Mouse (Mus musculus) induced T-regulatory cell, adult 2 months (primary cell): ENCODE data around the gene Plekha6.

Experiments used
- DNase-seq: peaks from one replicate; pipeline ENCODE4 v3.0.0-alpha.2; 2012; ENCODE audit warnings: low read depth

The Plekha6 gene

DNA sequence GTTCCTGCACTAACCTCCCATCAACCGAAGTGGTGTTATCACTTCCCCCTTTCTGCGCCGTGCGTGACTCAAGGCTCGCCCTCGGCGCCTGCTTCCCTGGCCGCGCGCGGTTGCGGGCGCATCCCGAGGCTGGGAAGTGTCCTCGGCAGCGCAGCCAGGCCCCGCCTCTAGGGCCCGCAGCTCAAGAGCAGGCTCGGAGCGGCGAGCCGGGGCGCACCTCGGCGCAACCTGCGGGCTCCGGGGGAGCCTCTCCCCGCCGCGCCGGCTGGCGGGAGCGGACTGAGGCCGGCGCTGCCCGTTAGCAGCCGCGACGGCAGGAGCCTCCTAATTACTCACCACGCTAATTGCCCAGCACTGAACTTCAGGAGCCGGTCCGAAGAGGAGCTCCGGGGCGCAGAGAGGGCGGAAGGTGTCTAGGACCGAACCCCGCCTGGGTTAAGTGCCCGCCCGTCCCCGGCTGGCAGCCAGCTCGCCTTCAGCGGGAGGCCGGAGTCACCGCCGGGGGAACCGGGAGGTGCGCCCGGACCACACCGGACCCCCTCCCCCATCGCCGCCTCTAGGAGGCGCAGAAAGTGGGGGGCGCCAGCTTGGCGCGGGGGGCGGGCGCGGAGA, at the start of gene Plekha6:
Gene Plekha6 (plus strand): TSS at position 391 of the 612 bp plus-strand sequence.
- DNase-seq = peak; percentile 40

DNA sequence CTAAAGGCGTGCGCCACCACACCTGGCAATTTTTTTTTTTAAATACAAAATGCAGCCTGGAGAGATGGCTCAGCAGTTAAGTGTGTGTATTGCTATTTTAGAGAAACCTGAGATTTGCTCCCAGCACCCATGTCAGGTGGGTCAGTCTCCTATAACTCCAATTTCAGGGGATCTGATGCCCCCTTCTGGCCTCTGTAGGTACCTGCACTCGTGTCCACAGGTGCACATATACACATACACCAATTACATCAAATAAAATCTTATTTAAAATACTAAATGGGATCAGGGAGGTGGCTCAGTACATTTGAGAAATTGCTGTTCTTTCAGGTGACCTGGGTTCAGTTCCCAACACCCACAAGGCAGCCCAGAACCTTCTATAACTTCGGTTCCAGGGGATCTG, 47.9 kb upstream of the Plekha6 start:
- no peak for DNase-seq

DNA sequence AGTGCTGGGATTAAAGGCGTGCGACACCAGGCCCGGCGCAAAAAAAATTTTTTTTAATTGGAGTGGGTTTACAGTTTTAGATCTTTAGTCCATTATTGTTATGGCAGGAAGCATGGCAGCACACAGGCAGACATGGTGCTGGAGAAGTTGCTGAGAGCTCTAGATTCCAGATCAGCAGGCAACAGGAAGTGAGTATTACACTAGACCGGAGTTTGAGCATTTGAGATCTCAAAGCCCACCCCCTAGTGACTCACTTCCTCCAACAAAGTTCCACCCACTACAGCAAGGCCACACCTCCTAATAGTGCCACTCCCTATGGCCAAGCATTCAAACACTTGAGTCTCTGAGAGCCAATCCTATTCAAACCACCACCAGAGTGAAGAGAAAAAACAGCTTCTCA, 45.9 kb upstream of the Plekha6 start:
- DNase-seq = peak; percentile 39

DNA sequence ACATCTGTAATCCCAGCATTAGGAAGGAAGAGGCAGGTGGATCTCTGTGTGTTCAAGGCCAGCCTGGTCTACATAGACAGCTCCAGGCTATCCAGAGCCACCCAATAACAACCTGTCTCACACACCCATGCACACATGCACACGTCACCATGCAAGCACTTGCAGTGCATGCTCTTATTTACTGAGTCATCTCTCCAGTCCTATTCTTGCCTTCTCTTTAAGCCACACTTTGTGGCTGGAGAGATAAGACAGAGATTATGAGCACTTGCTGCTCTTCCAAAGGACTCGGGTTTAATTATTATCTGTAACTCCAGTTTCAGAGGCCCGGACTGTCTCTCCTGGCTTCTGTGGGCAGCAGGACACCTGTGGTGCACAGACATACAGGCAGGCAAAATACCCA, 45.2 kb upstream of the Plekha6 start:
- DNase-seq = no peak

DNA sequence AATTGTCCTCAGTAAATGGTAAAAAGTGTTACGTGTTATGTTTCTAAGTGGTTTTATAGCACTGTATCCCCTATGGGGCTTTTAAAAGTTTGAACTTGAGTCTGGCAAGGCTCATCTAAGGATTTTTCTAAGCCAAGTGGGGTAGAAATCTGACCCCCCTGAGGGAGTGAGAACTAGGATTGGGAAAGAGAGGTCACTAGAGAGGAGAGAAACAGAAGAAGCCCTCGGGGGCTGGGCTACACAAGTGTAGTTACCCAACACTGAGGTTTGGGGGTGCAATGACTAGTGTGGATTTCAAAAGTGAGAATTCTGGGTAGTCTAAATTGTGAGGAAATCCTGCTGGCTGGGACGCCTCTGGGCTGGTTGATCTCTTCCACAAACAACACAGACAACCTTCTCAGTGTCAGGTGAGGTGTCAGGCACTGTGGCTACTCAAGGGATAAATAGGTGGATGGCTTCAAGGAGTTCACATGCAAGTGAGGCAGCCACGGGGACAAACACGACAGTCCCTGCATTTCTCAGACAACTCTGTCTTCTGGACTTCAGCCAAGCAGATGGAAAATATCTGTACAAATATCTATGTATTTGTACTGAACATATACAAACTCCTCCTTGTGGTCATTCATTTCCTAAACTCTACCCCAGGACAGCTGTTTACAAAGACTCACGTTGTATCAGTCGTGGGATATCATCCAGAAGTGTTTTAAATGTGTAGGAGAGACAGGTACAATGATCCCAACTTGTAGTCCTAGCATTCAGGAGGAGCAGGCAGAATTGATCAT, 43.9 kb upstream of the Plekha6 start:
- no peak for DNase-seq

DNA sequence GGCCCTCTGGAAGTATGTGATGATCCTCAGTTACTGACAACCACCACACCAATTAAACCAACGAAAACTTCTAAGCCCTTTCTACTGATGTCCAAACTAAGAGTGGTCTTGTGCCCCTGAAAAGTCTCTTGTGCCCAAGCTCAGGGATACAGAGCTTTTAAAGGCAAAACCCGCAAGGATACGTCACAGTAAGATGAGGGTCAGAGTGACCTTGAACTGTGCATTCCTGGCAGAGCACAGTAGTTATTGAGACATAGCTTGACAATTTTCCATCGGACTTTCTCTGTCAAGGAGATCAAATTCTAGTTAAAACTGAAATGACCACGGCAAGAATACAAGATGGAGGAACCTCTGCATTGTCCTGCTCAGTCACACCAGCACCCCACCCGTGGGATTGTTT, 42.8 kb upstream of the Plekha6 start:
- DNase-seq = no peak

DNA sequence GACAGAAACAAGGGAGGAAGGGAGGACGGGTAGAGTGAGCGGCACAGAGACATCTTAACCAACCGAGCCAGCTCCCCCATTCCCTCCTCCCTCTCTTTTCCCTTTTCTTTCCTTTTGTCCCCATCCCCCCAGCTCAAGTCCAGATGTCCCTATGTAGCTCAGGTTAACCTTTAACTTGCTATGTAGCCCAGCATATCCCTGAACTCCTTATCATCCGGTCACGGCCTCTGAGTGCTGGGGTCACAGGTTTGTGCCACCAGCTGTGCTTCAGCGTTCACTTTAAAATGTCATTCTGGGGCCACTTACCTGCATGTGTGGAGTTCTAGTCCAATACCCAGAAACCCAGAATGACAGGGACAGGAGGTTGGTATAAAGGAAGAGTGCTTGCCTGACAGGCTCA, 39.9 kb upstream of the Plekha6 start:
- DNase-seq = no peak

DNA sequence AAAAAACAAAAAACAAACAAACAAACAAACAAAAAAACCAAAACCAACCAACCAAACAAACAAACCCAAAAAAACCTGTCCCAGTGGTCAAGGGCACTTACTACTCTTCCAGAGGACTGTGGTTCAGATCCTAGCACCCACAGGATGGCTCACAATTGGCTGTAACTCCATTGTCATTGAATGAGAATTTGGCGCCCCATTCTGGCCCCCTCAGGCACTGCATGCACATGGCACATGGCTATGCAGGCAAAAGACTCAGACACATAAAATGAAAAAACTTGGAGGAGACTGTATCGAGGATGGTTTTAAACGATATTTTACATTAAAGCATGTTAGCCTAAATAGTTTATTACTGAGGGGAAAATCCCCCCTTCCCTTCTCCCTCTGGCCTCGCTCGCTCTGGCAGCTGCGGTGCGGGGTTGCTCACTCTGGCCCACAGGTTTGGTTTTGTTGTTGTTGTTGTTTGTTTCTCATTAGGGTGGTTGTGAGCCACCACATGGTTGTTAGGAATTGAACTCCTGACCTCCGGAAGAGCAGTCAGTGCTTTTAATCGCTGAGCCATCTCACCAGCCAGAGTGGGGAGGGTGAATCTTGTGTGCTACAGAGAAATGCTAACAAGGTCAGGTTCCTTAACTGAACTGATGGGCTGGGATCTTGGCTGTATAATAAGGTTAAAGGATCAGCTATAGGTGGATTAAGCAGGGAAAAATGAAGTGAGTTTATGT, 38.2 kb upstream of the Plekha6 start:
- peak; percentile 40 for DNase-seq

DNA sequence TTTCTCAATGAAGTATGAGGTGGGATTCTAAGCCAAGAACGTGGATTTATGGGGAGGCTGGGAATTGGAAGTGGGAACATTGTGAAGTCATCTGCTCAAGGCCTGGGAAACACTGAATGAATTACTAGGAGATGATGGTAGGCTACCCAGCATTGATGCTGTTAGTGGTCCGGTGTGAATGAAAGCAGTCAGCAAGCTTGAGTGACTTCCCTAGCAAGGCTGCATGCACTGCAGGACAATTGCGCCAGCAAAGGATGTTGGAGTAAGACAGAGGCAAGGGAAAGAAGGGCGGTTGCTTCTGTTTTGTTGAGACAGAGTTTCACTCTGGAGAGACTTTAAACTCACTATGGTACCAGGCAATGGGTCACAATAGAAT, 37.7 kb upstream of the Plekha6 start:
- no peak for DNase-seq

DNA sequence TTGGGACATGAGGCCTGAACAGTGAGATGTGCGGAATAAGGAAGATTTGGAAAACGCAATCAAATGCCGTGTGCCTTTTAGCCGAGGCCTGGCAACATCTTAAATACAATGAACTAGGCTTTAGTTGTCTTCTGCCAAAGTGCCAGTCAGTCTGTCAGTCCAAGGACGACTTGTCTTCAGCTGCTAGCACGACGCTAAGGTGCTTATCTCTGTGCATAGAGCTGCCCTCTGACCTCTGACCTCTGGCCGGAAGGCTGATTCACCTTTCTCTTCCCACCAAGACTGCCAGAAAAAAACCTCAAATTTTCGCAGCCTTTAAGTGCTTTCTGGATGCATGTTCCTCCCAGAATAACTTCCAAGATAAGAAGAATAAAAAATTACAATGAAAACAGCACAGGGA, 36.7 kb upstream of the Plekha6 start:
- DNase-seq = no peak

DNA sequence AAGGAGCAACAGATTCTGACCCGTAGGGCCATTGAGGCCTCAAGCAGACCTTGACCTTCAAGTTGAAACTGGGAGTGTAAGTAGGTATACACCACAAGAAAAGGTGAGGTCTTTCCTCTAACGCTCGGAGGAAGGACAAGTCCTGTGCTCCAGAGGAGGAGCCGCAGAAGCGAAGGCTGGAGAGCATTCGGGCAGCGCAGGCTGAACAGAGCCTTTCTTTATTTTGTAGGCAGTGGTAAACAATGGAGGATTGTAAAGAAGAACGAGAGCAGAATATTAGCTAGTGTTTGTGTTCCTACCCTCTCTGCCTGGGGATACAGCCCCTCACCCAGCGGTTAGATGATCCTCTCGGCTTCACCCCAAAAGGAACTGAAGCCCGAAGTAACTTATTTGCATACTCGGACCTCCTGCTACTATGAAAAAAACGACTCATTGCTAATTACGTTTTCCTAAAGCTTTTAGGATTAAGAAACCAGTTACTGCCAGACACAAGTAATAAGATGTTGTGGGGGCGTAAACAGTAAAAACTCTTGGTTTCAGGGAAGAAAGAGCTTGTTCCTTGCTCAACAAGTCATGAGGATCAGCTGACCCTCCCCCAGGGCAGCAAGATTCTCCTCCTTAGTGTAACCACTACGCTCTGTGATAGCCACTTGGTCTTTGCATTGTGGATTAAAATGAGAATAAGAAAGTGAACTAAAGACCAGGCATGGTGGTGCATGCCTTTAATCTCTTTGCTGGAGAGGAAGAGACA, 34.4 kb upstream of the Plekha6 start:
- no peak for DNase-seq

DNA sequence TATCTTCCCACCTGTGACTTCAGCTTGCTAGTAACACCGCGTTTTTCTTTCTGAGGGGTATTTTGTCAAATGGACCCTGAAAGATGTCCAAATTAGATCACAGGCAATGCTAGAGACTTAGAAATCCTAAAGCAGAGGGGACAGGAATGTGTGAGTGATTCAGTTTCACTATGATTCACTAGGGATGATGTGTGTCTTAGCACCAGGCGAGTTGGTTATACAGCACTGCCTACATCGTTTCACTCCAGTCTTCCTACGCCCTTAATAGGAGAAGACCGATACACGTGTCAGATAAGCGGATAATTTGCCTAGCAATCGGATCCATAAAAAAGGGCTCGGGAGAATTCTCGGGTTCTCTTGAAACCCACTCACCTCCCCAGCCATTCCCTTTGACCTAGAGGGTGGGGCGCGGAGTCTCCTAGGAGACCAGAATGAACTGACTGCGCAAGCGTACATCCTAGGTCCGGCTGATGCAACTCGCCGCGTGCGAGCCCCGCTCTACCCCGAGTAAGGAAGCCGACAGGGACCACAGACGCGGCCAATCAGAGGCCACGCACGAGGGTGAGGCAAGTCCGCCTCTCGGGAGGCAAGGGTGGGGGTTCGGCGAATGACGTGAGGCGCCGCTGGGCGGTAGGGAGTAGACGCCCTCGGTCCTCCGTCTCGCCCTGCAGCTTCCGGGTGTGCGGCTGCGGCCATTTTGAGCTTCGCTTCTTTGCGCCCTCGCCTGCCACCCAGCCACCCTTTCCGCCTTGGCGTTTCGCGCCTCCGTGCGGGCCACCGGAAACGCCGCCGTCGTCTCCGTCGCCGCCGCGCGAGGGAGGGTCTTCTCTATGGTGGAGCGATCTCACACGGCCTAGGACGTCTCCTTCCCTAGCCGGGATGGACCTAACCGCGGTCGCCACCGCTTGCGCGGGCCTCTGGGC, 33.1 kb upstream of the Plekha6 start, which contains the start of gene Ppp1r15b:
Gene Ppp1r15b (plus strand): TSS at position 506 of the 923 bp plus-strand sequence.
- DNase-seq = peak; percentile 98

DNA sequence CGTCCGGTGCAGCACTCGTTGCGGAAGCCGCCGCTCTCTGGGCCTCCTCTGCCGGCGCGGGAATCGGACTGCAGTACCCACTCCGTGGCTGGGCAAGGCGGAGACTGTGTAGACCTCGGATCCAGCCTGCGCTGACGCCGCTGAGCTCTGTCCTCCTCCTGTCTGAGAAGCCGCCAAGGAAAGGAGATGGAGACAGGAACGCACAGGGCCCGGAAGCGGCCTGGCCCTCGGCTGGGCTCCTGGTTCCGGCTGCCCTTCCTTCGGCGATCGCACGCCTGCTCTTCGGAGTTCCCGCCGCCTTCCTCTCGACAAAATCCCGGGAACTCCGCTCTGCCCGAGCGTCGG, 32.5 kb upstream of the Plekha6 start:
- DNase-seq = no peak

DNA sequence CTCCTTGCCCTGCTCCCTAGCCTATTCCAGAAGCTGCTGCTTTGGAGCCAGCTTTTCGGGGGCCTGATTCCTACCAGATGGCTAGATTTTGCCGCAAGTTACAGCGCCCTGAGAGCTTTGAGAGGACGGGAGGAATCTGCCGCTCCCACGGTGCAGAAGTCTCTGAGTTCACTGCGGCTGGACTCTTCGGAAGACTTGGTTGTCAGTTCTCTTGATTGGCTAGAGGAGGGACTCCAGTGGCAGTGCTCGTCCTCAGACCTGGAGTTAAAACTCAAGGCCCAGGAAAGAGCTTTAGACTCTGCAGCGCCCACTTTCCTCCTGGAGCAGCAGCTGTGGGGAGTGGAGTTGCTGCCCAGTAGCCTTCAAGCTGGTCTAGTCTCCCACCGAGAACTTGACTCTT, 32.1 kb upstream of the Plekha6 start:
- peak; percentile 56 for DNase-seq

DNA sequence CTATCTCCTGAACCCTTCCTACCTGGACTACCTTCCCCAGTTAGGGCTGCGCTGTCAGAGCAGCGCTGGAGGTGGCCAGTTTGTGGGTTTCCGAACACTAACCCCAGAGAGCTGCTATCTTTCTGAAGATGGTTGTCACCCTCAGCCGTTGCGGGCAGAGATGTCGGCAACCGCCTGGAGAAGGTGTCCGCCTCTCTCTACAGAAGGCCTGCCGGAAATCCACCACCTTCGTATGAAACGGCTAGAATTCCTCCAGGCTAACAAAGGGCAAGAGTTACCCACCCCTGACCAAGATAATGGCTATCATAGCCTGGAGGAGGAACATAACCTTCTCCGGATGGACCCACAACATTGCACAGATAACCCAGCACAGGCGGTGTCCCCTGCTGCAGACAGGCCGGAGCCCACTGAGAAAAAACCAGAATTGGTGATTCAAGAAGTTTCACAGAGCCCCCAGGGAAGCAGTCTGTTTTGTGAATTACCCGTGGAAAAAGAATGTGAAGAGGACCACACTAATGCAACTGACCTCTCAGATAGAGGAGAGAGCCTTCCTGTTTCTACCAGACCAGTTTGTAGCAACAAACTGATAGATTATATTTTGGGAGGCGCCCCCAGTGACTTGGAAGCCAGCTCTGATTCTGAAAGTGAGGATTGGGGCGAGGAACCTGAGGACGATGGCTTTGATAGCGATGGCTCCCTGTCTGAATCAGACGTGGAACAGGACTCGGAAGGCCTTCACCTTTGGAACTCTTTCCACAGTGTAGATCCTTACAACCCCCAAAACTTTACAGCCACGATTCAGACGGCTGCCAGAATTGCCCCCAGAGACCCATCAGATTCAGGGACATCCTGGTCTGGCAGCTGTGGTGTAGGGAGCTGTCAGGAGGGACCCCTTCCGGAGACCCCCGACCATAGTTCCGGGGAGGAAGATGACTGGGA, 31.4 kb upstream of the Plekha6 start:
- peak; percentile 68 for DNase-seq

DNA sequence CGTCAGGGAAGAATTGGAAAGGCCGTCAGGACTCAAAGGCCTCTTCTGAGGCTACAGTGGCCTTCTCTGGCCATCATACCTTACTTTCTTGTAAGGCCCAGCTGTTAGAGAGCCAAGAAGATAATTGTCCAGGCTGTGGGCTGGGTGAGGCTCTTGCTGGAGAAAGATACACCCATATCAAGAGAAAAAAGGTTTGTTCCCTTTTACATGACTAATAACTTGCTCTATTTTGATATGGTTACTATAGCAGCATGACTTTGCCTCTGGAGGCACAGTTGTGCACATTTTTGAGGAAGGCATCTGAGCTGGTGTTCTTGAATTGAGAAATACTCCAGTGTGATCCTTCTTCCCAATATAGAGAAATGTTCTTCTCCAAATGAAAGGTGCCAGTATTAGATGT, 30.6 kb upstream of the Plekha6 start:
- peak; percentile 49 for DNase-seq

DNA sequence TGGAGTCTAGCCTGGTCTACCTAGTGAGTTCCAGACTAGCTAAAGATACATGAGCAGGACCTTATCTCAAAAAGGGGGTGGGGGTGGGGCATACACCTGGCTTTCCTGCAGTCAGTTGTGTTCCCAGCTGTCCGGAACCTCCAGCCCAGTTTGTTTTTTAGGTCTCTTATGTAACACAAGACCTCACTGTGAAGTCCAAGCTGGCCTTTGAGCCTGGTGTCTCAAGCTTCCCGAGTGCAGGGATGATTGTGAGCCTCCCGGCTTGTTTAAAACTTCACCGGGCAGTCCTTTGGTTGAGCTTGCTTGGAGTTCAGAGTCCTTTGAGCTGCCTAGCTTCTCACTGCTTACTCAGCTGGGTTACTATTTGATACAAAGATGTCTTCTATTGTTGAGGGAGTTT, 29.9 kb upstream of the Plekha6 start:
- DNase-seq = peak; percentile 59

DNA sequence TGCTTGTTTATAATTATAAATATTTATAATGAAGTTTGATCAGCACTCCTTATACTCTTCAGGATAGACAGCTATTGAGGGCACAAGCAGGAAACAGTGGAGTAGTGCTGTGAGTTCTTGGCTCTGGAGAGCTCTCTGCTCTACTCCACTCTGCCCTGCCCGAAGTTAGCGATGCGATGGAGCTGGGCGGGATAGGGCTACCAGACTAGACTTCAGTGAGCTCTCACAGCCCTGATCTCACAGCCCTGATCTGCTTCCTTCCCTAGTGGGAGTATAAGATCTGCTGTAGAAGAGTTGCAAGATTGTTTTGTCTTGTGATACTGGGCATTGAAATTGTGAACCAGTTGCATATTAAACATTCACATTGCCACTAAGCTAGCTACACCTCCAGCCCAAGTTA, 29.1 kb upstream of the Plekha6 start:
- peak; percentile 30 for DNase-seq

DNA sequence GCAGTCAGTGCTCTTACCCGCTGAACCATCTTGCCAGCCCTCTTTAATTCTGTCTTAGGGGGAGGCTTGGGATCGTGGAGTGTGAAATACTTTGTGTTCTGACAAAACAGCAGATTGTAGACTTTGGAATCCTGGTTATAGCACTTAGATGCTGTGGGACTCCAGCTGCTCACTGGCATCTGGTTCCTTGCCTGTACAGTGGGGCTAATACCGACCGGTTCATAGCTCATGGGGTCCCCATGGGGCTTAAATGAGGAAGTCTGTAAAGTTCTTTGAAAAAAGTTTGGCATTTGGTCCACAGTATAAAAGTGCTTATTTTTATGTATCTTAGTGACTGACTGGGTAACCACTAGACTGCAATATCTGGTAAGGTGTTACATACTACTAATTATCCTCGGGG, 28.2 kb upstream of the Plekha6 start:
- no peak for DNase-seq

DNA sequence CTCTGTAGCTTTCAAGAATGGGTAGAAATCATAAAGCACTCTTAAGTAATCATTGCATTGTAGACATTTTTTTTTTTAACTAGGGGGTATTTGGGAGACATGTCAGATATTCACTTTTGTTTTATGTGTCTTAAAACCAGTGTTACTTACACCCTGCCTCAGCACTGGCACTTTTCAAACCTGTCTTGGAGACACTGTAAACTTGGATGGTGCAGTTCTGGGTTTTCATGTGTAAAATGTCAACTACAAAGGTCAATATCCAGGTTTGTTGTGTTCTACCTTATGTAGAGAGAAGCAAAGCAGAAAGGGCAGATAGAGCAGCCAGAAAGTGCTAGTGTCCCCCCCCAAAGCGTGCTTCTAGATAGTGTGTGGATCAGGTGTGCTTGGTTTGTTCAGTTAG, 25.6 kb upstream of the Plekha6 start:
- DNase-seq = no peak
